Mouse (Mus musculus) cerebellum, postnatal 14 days (tissue): ENCODE measurements at regions not wholly inside any gene's neighbourhood (a gene's known extent, or its start where the extent isn't known, plus 50 kb on each side); places are given as distances from the start of the nearest gene placed in this dataset.

Experiments
- DNase-seq, 2 experiments: peaks; one replicate each; pipeline ENCODE4 v3.0.0; 2021; ENCODE audit warnings: mixed read lengths in 2 of 2

GRCm38 (mm10) chr13:83730713-83731480 lies 227.1 kb downstream of the Mef2c start:
- DNase-seq = peak; percentile 92 to 94

- DNase-seq = peak; percentile 35 to 80
These were observed 227.7 kb downstream of the Mef2c start for GRCm38 (mm10) chr13:83731481-83732006.

GRCm38 (mm10) chr13:83732283-83733121 lies 228.7 kb downstream of the Mef2c start:
- peak; percentile 67 to 74 for DNase-seq

GRCm38 (mm10) chr13:83733231-83733990 lies 229.6 kb downstream of the Mef2c start:
- peak; percentile 68 to 78 for DNase-seq

- DNase-seq = no peak
These were observed 230.3 kb downstream of the Mef2c start for GRCm38 (mm10) chr13:83733991-83734610.

- no peak for DNase-seq
These were observed 230.8 kb downstream of the Mef2c start for GRCm38 (mm10) chr13:83734656-83735055.

- no peak for DNase-seq
These were observed 231.3 kb downstream of the Mef2c start for GRCm38 (mm10) chr13:83735101-83735500.

- peak in 1 of 2 experiments; percentile 59 for DNase-seq
These were observed 232.0 kb downstream of the Mef2c start for GRCm38 (mm10) chr13:83735631-83736475.

- DNase-seq = peak; percentile 38 to 64
These were observed 233.4 kb downstream of the Mef2c start for GRCm38 (mm10) chr13:83737031-83737825.

- peak; percentile 76 to 78 for DNase-seq
These were observed 234.1 kb downstream of the Mef2c start for GRCm38 (mm10) chr13:83737826-83738527.

- peak; percentile 77 to 81 for DNase-seq
These were observed 234.7 kb downstream of the Mef2c start for GRCm38 (mm10) chr13:83738528-83738981.

- peak in 1 of 2 experiments; percentile 28 for DNase-seq
These were observed 235.3 kb downstream of the Mef2c start for GRCm38 (mm10) chr13:83739131-83739530.

- DNase-seq = peak; percentile 71 to 80
These were observed 235.8 kb downstream of the Mef2c start for GRCm38 (mm10) chr13:83739541-83740061.

- DNase-seq = no peak
These were observed 236.3 kb downstream of the Mef2c start for GRCm38 (mm10) chr13:83740101-83740500.

GRCm38 (mm10) chr13:83740771-83741170 lies 236.9 kb downstream of the Mef2c start:
- peak; percentile 34 to 53 for DNase-seq

- peak in 1 of 2 experiments; percentile 56 for DNase-seq
These were observed 237.8 kb downstream of the Mef2c start for GRCm38 (mm10) chr13:83741591-83742021.

- DNase-seq = no peak
These were observed 238.3 kb downstream of the Mef2c start for GRCm38 (mm10) chr13:83742102-83742501.

- no peak for DNase-seq
These were observed 238.7 kb downstream of the Mef2c start for GRCm38 (mm10) chr13:83742546-83742945.

GRCm38 (mm10) chr13:83743381-83743780 lies 239.5 kb downstream of the Mef2c start:
- DNase-seq = no peak
